Mouse (Mus musculus) G1E-ER4 (cell line): ENCODE measurements around the gene Plekhg5. TPM values are rescaled to one million over a fixed set of nuclear protein-coding genes. Genes with fewer than 3 reads are reported as not detected.

Experiments
- GATA1 ChIP-seq: IDR thresholded peaks from one replicate; pipeline ENCODE4 v1.8.0; 2012; ENCODE audit warnings: low read length, inconsistent platforms
- polyA plus RNA-seq: library from polyadenylated mRNA; stranded (reverse); fragments of >175 nt; gene quantifications from 2 replicates; pipeline ENCODE4 v1.2.3, GENCODE M21; 2012

The Plekhg5 gene
- 24.4 and 28.5 TPM in 2 replicates for polyA plus RNA-seq

GRCm38 (mm10) chr4:152072121-152072601 lies at the start of gene Plekhg5:
TSS of gene Plekhg5 (plus strand) at chr4:152072498.
- TF ChIP-seq GATA1 = no peak

- no peak for TF ChIP-seq GATA1
Measured at GRCm38 (mm10) chr4:152022506-152022905, 49.8 kb upstream of the Plekhg5 start.

GRCm38 (mm10) chr4:152024525-152024924 lies 47.8 kb upstream of the Plekhg5 start:
- no peak for TF ChIP-seq GATA1

- TF ChIP-seq GATA1 = no peak
Measured at GRCm38 (mm10) chr4:152026751-152027508, 45.4 kb upstream of the Plekhg5 start.

- TF ChIP-seq GATA1 = no peak
Measured at GRCm38 (mm10) chr4:152027524-152027923, 44.8 kb upstream of the Plekhg5 start, which contains the start of gene Zbtb48. TSS of gene Zbtb48 (minus strand) at chr4:152027671.

- no peak for TF ChIP-seq GATA1
Measured at GRCm38 (mm10) chr4:152028456-152028855, 43.8 kb upstream of the Plekhg5 start.

- no peak for TF ChIP-seq GATA1
Measured at GRCm38 (mm10) chr4:152029087-152029486, 43.2 kb upstream of the Plekhg5 start.

GRCm38 (mm10) chr4:152029997-152030396 lies 42.3 kb upstream of the Plekhg5 start:
- no peak for TF ChIP-seq GATA1

- no peak for TF ChIP-seq GATA1
Measured at GRCm38 (mm10) chr4:152032922-152033321, 39.4 kb upstream of the Plekhg5 start.

- no peak for TF ChIP-seq GATA1
Measured at GRCm38 (mm10) chr4:152038225-152038984, 33.9 kb upstream of the Plekhg5 start, which contains the start of gene Tas1r1. TSS of gene Tas1r1 (minus strand) at chr4:152038568.

GRCm38 (mm10) chr4:152038985-152039830 lies 33.1 kb upstream of the Plekhg5 start, which contains the start of gene Nol9:
TSS of gene Nol9 (plus strand) at chr4:152039321.
- TF ChIP-seq GATA1 = no peak

GRCm38 (mm10) chr4:152039831-152040310 lies 32.4 kb upstream of the Plekhg5 start:
- no peak for TF ChIP-seq GATA1

- TF ChIP-seq GATA1 = no peak
Measured at GRCm38 (mm10) chr4:152041924-152042641, 30.2 kb upstream of the Plekhg5 start.

GRCm38 (mm10) chr4:152043171-152043570 lies 29.1 kb upstream of the Plekhg5 start:
- no peak for TF ChIP-seq GATA1
